ENCODE assay signal across 14 mouse cellular contexts in genomic region chr5:8838661-8839438, GRCm38 (mm10). TPM values are rescaled to one million over a fixed set of nuclear protein-coding genes. Genes with fewer than 3 reads are reported as not detected.
DNase-seq lines count a peak whose midpoint lies in the region; ATAC-seq and TF ChIP-seq lines count a peak whose summit lies in the region.
"Had no signal": no experiment of that assay in that cellular context is flagged by ENCODE, and none has a peak within 500 bp of the region (broad histone marks: within the 10 kb centered on the region; RNA-seq: fewer than 3 reads in every experiment).

No protein-coding gene starts in this region.

- H3K4me2 ChIP-seq in limb, embryonic 14.5 days (replicated peaks; ENCODE audit: low read depth, low read length, severe bottlenecking): no peak overlapping the region
- H3K4me2 ChIP-seq in CH12.LX (ENCODE audit: insufficient read depth, low read depth, poor library complexity, severe bottlenecking): peak overlapping the region; percentile 21; the same call in 1 of the 2 replicates
- H3K4me2 ChIP-seq in forebrain, postnatal 0 days (ENCODE audit: low read depth): no peak overlapping the region
- no peak overlapping the region for H3K4me2 ChIP-seq in liver, postnatal 0 days (ENCODE audit: low read depth, low read length)
- H3K4me2 ChIP-seq: liver, embryonic 12.5 days; neural tube, embryonic 12.5 days had no signal

- no peaks in the 10 kb centered on the region for H3K36me3 ChIP-seq in limb, embryonic 14.5 days (ENCODE audit: control insufficient read depth, insufficient read depth, low read length)
- H3K36me3 ChIP-seq in limb, embryonic 10.5 days: no peaks in the 10 kb centered on the region
- H3K36me3 ChIP-seq in CH12.LX (replicated peaks in 1 of 2; ENCODE audit: control insufficient read depth in 1 of 2, insufficient read depth in 1 of 2, low read length in 1 of 2): peaks cover 0 to 8% of the 10 kb centered on the region in 2 experiments
- no peaks in the 10 kb centered on the region for H3K36me3 ChIP-seq in forebrain, postnatal 0 days (ENCODE audit: insufficient read depth)
- no peaks in the 10 kb centered on the region for H3K36me3 ChIP-seq in liver, postnatal 0 days (replicated peaks; ENCODE audit: insufficient read depth, low read length)
- H3K36me3 ChIP-seq: liver, embryonic 12.5 days; neural tube, embryonic 12.5 days had no signal

- H3K27ac ChIP-seq in limb, embryonic 14.5 days (replicated peaks; ENCODE audit: low read depth, low read length): no peak overlapping the region
- no peak overlapping the region for H3K27ac ChIP-seq in limb, embryonic 10.5 days
- no peak overlapping the region for H3K27ac ChIP-seq in CH12.LX (ENCODE audit: insufficient read depth, low read depth)
- no peak overlapping the region for H3K27ac ChIP-seq in forebrain, postnatal 0 days (ENCODE audit: low read depth, low read length)
- no peak overlapping the region for H3K27ac ChIP-seq in liver, postnatal 0 days (ENCODE audit: low read depth)
- H3K27ac ChIP-seq: liver, embryonic 12.5 days; neural tube, embryonic 12.5 days had no signal

- TF ChIP-seq CTCF in CH12.LX (conservative IDR thresholded peaks at IDR 0.05 in 1 of 2, IDR thresholded peaks at IDR 0.05 in 1 of 2; ENCODE audit: low read depth in 2 of 2, low read length in 2 of 2): no peak
- TF ChIP-seq CTCF in forebrain, postnatal 0 days (IDR thresholded peaks at IDR 0.05; ENCODE audit: low read depth): no peak
- no peak for TF ChIP-seq CTCF in liver, postnatal 0 days (IDR thresholded peaks at IDR 0.05; ENCODE audit: low read depth)

- no peak for TF ChIP-seq POLR2A in limb, embryonic 14.5 days (IDR thresholded peaks at IDR 0.05; ENCODE audit: borderline replicate concordance, extremely low read depth, insufficient read depth, insufficient read length)
- no peak for TF ChIP-seq POLR2A in CH12.LX (IDR thresholded peaks at IDR 0.05; ENCODE audit: low read depth, low read length)

- peak; percentile 39 for DNase-seq in limb, embryonic 14.5 days (ENCODE audit: low spot score)
- no peak for DNase-seq in limb, embryonic 10.5 days (ENCODE audit: low spot score)
- DNase-seq in CD4-positive, CD25-positive, alpha-beta regulatory T cell, adult 2 months (ENCODE audit: low read depth, low spot score): peak; percentile 59
- DNase-seq in CH12.LX (ENCODE audit: extremely low read depth): no peak
- peak; percentile 10 for DNase-seq in forebrain, postnatal 0 days
- DNase-seq in liver, postnatal 0 days: no peak
- DNase-seq in kidney, adult 9 months: no peak
- DNase-seq: cerebellum, adult 18-20 months; kidney, postnatal 4 days; lung, postnatal 4 days; right cerebral cortex, adult 18-20 months had no signal

- H3K9me3 ChIP-seq in limb, embryonic 14.5 days (ENCODE audit: control insufficient read depth, low read length): no peaks in the 10 kb centered on the region
- no peaks in the 10 kb centered on the region for H3K9me3 ChIP-seq in limb, embryonic 10.5 days (replicated peaks)
- H3K9me3 ChIP-seq in CH12.LX (replicated peaks; ENCODE audit: low read length): no peaks in the 10 kb centered on the region
- H3K9me3 ChIP-seq in forebrain, postnatal 0 days (ENCODE audit: low read length): no peaks in the 10 kb centered on the region
- H3K9me3 ChIP-seq in liver, postnatal 0 days (ENCODE audit: low read length): no peaks in the 10 kb centered on the region
- H3K9me3 ChIP-seq: liver, embryonic 12.5 days; neural tube, embryonic 12.5 days had no signal

- no peaks in the 10 kb centered on the region for H3K79me2 ChIP-seq in CH12.LX (replicated peaks; ENCODE audit: control insufficient read depth, extremely low read depth, insufficient read depth, poor library complexity, severe bottlenecking)

- no peak overlapping the region for H3K4me3 ChIP-seq in limb, embryonic 14.5 days (replicated peaks; ENCODE audit: low read length)
- no peak overlapping the region for H3K4me3 ChIP-seq in limb, embryonic 10.5 days
- H3K4me3 ChIP-seq in CH12.LX (replicated peaks in 1 of 3; ENCODE audit: low read depth in 2 of 3, low read length in 2 of 3, poor library complexity in 1 of 3): no peak overlapping the region
- H3K4me3 ChIP-seq in forebrain, postnatal 0 days (ENCODE audit: low read depth, low read length): no peak overlapping the region
- no peak overlapping the region for H3K4me3 ChIP-seq in liver, postnatal 0 days (ENCODE audit: low read depth, low read length)
- H3K4me3 ChIP-seq: liver, embryonic 12.5 days; neural tube, embryonic 12.5 days had no signal

- no peak overlapping the region for H3K9ac ChIP-seq in limb, embryonic 14.5 days (ENCODE audit: low read depth, low read length, severe bottlenecking)
- H3K9ac ChIP-seq in CH12.LX (ENCODE audit: insufficient read depth, low read depth): no peak overlapping the region
- H3K9ac ChIP-seq in forebrain, postnatal 0 days: no peak overlapping the region
- H3K9ac ChIP-seq in liver, postnatal 0 days (replicated peaks): no peak overlapping the region
- H3K9ac ChIP-seq: liver, embryonic 12.5 days; neural tube, embryonic 12.5 days had no signal

- no peaks in the 10 kb centered on the region for H3K27me3 ChIP-seq in limb, embryonic 14.5 days (ENCODE audit: control insufficient read depth, insufficient read depth, low read length)
- no peaks in the 10 kb centered on the region for H3K27me3 ChIP-seq in limb, embryonic 10.5 days (ENCODE audit: low read depth, poor library complexity, severe bottlenecking)
- H3K27me3 ChIP-seq in CH12.LX (replicated peaks): no peaks in the 10 kb centered on the region
- no peaks in the 10 kb centered on the region for H3K27me3 ChIP-seq in forebrain, postnatal 0 days (ENCODE audit: insufficient read depth, low read length)
- H3K27me3 ChIP-seq in liver, postnatal 0 days (ENCODE audit: insufficient read depth, low read length): no peaks in the 10 kb centered on the region
- H3K27me3 ChIP-seq: liver, embryonic 12.5 days; neural tube, embryonic 12.5 days had no signal

- 60% methylated on average over 8 of the region's 8 CpGs for WGBS in limb, embryonic 14.5 days
- WGBS in limb, embryonic 10.5 days: 80% methylated on average over 8 of the region's 8 CpGs
- WGBS in forebrain, postnatal 0 days: 33% methylated on average over 8 of the region's 8 CpGs
- WGBS in liver, postnatal 0 days (ENCODE audit: insufficient replicate concordance): 64% methylated on average over 8 of the region's 8 CpGs

- H3K4me1 ChIP-seq in limb, embryonic 14.5 days (ENCODE audit: control insufficient read depth, insufficient read depth, low read length): peaks cover 6% of the 10 kb centered on the region; the same call in 1 of the 2 replicates
- H3K4me1 ChIP-seq in limb, embryonic 10.5 days: no peaks in the 10 kb centered on the region
- H3K4me1 ChIP-seq in CH12.LX (ENCODE audit: control insufficient read depth in 1 of 2, insufficient read depth in 2 of 2): peaks cover 2 to 16% of the 10 kb centered on the region in 2 experiments; a peak in 1 of 4 replicates
- no peaks in the 10 kb centered on the region for H3K4me1 ChIP-seq in forebrain, postnatal 0 days (ENCODE audit: insufficient read depth)
- no peaks in the 10 kb centered on the region for H3K4me1 ChIP-seq in liver, postnatal 0 days (ENCODE audit: insufficient read depth)
- H3K4me1 ChIP-seq: liver, embryonic 12.5 days; neural tube, embryonic 12.5 days had no signal

- TF ChIP-seq EP300 in CH12.LX (IDR thresholded peaks at IDR 0.05; ENCODE audit: low read length): no peak
- TF ChIP-seq EP300 in liver, postnatal 0 days (IDR thresholded peaks at IDR 0.05; ENCODE audit: low read depth): no peak

- TF ChIP-seq RAD21 in CH12.LX (IDR thresholded peaks at IDR 0.05; ENCODE audit: low read depth, low read length): no peak

- dilution Hi-C loops in CH12.LX (cut with MboI; ENCODE audit: extremely low pct_ligation_motif_present, extremely low pct_unique_long_range_greater_than_20kb, low sequenced_read_pairs): no loop called here

- in situ Hi-C loops in CH12.LX (cut with MboI; ENCODE audit: low pct_ligation_motif_present, low pct_unique_long_range_greater_than_20kb, low sequenced_read_pairs): loop anchor here (25.0 kb wide), 2 partner anchors 152 to 352 kb away; no protein-coding TSS in a partner anchor

- ATAC-seq in limb, embryonic 14.5 days (ENCODE audit: low FRiP score, low read depth): no peak
- peak; percentile 62 for ATAC-seq in forebrain, postnatal 0 days
- ATAC-seq in liver, postnatal 0 days: no peak
- ATAC-seq: intestine, postnatal 0 days; liver, embryonic 12.5 days had no signal

TF ChIP-seq in CH12.LX, 34 proteins besides CTCF, POLR2A, EP300 and RAD21:
- TF ChIP-seq ELF1 (IDR thresholded peaks at IDR 0.05; ENCODE audit: low read depth, low read length) (no peak), ETS1 (conservative IDR thresholded peaks at IDR 0.05; ENCODE audit: low read depth, low read length) (no peak), GABPA (IDR thresholded peaks at IDR 0.05; ENCODE audit: insufficient replicate concordance, low read depth, low read length) (no peak), ZKSCAN1 (IDR thresholded peaks at IDR 0.05; ENCODE audit: borderline replicate concordance, low read depth, low read length) (no peak), PAX5 (IDR thresholded peaks at IDR 0.05; ENCODE audit: low read length) (no peak)

RNA-seq across cellular contexts. Expression of gene Abcb1b, which starts 40.9 kb away (rescaled TPM):
- polyA plus RNA-seq in limb, embryonic 14.5 days (2012; rRNA removed): 1.7 and 1.8 TPM in 2 replicates
- 1.7 and 2.4 TPM in 2 replicates for polyA plus RNA-seq in limb, embryonic 14.5 days (2014; fragmentation: Nextera tagmentation; extraction: Ambion mirVana)
- polyA plus RNA-seq in limb, embryonic 10.5 days (2016; fragmentation: Nextera tagmentation; extraction: Ambion mirVana): 0.83 and 1.1 TPM in 2 replicates
- 14.2 and 16.1 TPM in 2 replicates for total RNA-seq in CH12.LX (2012; rRNA removed)
- total RNA-seq in CH12.LX (2014; rRNA removed): 1.5 and 1.8 TPM in 2 replicates
- 1.2 and 1.5 TPM in 2 replicates for polyA plus RNA-seq in CH12.LX (2012; ENCODE audit: insufficient read length, low read depth)
- 0.77 and 1.5 TPM in 2 replicates for total RNA-seq in forebrain, postnatal 0 days (2014; rRNA removed)
- polyA plus RNA-seq in forebrain, postnatal 0 days (2015; fragmentation: Nextera tagmentation; extraction: Ambion mirVana): 0.52 and 0.65 TPM in 2 replicates
- 0.58 and 0.99 TPM in 2 replicates for polyA plus RNA-seq in liver, postnatal 0 days (2015; fragmentation: Nextera tagmentation; extraction: Ambion mirVana)

RNA-seq across cellular contexts. Expression of gene Abcb4, which starts 54.7 kb away (rescaled TPM):
- polyA plus RNA-seq in limb, embryonic 14.5 days (2012; rRNA removed): 0.26 and 0.27 TPM in 2 replicates
- 0.44 and 0.51 TPM in 2 replicates for polyA plus RNA-seq in limb, embryonic 14.5 days (2014; fragmentation: Nextera tagmentation; extraction: Ambion mirVana)
- 0.19 TPM in 2 replicates for polyA plus RNA-seq in limb, embryonic 10.5 days (2016; fragmentation: Nextera tagmentation; extraction: Ambion mirVana)
- 0.38 and 0.68 TPM in 2 replicates for total RNA-seq in CH12.LX (2012; rRNA removed)
- 0.24 and 0.27 TPM in 2 replicates for total RNA-seq in CH12.LX (2014; rRNA removed)
- polyA plus RNA-seq in CH12.LX (2012; ENCODE audit: insufficient read length, low read depth): 0.29 and 0.37 TPM in 2 replicates
- 1.6 and 2.0 TPM in 2 replicates for total RNA-seq in forebrain, postnatal 0 days (2014; rRNA removed)
- polyA plus RNA-seq in forebrain, postnatal 0 days (2015; fragmentation: Nextera tagmentation; extraction: Ambion mirVana): 0.47 and 0.49 TPM in 2 replicates
- polyA plus RNA-seq in liver, postnatal 0 days (2015; fragmentation: Nextera tagmentation; extraction: Ambion mirVana): 64.7 and 75.6 TPM in 2 replicates

Comparison
In these comparisons a context has a peak if more than half of its experiments do, and no peak if none do; other contexts are left out.
1. DNase-seq: peak in limb, embryonic 14.5 days (single experiment), CD4-positive, CD25-positive, alpha-beta regulatory T cell, adult 2 months (single experiment) and forebrain, postnatal 0 days (single experiment); none in limb, embryonic 10.5 days (single experiment), CH12.LX (single experiment), liver, postnatal 0 days (single experiment) and kidney, adult 9 months (single experiment).
2. RNA of gene Abcb4, which starts 54.7 kb away (polyA plus RNA-seq): 64.7 to 75.6 TPM in liver, postnatal 0 days; 0.26 to 0.51 TPM in limb, embryonic 14.5 days, 0.47 to 0.49 TPM in forebrain, postnatal 0 days, 0.29 to 0.37 TPM in CH12.LX and 0.19 TPM in limb, embryonic 10.5 days; every median in the first group is over 10 times any median in the second.